Mouse (Mus musculus): ENCODE measurements around the gene Catsperz.
A peak's percentile ranks its signal among the peaks of the same experiment; 100 is the strongest.

The Catsperz gene

GRCm38 (mm10) chr19:6925307-6925573 is at the start of gene Catsperz:
Gene Catsperz (minus strand): TSS chr19:6925380.
- no peak for DNase-seq (ENCODE audit: low read depth)

- peak; percentile 91 for DNase-seq (ENCODE audit: low read depth)
Measured at GRCm38 (mm10) chr19:6974211-6975205, 49.3 kb upstream of the Catsperz start, which contains the start of gene Ppp1r14b. Gene Ppp1r14b (plus strand): TSS chr19:6974968.

GRCm38 (mm10) chr19:6973581-6974190 is 48.5 kb upstream of the Catsperz start:
- DNase-seq (ENCODE audit: low read depth): no peak

GRCm38 (mm10) chr19:6972247-6972917 is 47.2 kb upstream of the Catsperz start:
- DNase-seq (ENCODE audit: low read depth): no peak

- DNase-seq (ENCODE audit: low read depth): no peak
Measured at GRCm38 (mm10) chr19:6971644-6972043, 46.5 kb upstream of the Catsperz start.

- DNase-seq (ENCODE audit: low read depth): no peak
Measured at GRCm38 (mm10) chr19:6970460-6971085, 45.4 kb upstream of the Catsperz start.

GRCm38 (mm10) chr19:6969665-6970381 is 44.6 kb upstream of the Catsperz start:
- DNase-seq (ENCODE audit: low read depth): no peak

GRCm38 (mm10) chr19:6969291-6969664 is 44.1 kb upstream of the Catsperz start:
- DNase-seq (ENCODE audit: low read depth): no peak

GRCm38 (mm10) chr19:6968491-6969271 is 43.5 kb upstream of the Catsperz start:
- DNase-seq (ENCODE audit: low read depth): no peak

GRCm38 (mm10) chr19:6956461-6956860 is 31.3 kb upstream of the Catsperz start:
- no peak for DNase-seq (ENCODE audit: low read depth)

GRCm38 (mm10) chr19:6955424-6955823 is 30.2 kb upstream of the Catsperz start:
- no peak for DNase-seq (ENCODE audit: low read depth)

- DNase-seq (ENCODE audit: low read depth): no peak
Measured at GRCm38 (mm10) chr19:6954046-6954445, 28.9 kb upstream of the Catsperz start.

GRCm38 (mm10) chr19:6952712-6953037 is 27.5 kb upstream of the Catsperz start:
- no peak for DNase-seq (ENCODE audit: low read depth)

GRCm38 (mm10) chr19:6951994-6952711 is 27.0 kb upstream of the Catsperz start:
- no peak for DNase-seq (ENCODE audit: low read depth)

- peak; percentile 79 for DNase-seq (ENCODE audit: low read depth)
Measured at GRCm38 (mm10) chr19:6951381-6951968, 26.3 kb upstream of the Catsperz start.

GRCm38 (mm10) chr19:6950613-6951153 is 25.5 kb upstream of the Catsperz start:
- DNase-seq (ENCODE audit: low read depth): no peak

GRCm38 (mm10) chr19:6949951-6950350 is 24.8 kb upstream of the Catsperz start:
- DNase-seq (ENCODE audit: low read depth): no peak

- no peak for DNase-seq (ENCODE audit: low read depth)
Measured at GRCm38 (mm10) chr19:6949532-6949931, 24.4 kb upstream of the Catsperz start.

- DNase-seq (ENCODE audit: low read depth): no peak
Measured at GRCm38 (mm10) chr19:6948186-6948585, 23.0 kb upstream of the Catsperz start.

GRCm38 (mm10) chr19:6947742-6948141 is 22.6 kb upstream of the Catsperz start:
- no peak for DNase-seq (ENCODE audit: low read depth)

Data from c-Kit-positive CD71-positive TER-119-negative erythroid progenitor cells, embryonic 14.5 days (primary cell).